Mouse (Mus musculus) erythroblast, embryonic 14.5 days (primary cell): ENCODE results near the gene Mamld1. TPM values are rescaled to one million over a fixed set of nuclear protein-coding genes. Genes with fewer than 3 reads are reported as not detected.

Experiments used
- H3K27me3 ChIP-seq: 2 replicates; pipeline ENCODE4 v1.6.1; 2012; ENCODE audit warnings: inconsistent platforms; ENCODE audit not compliant: control insufficient read depth
- H3K36me3 ChIP-seq: 2 replicates; pipeline ENCODE4 v1.6.1; 2012; ENCODE audit warnings: mild to moderate bottlenecking, inconsistent platforms; ENCODE audit not compliant: control insufficient read depth
- H3K4me1 ChIP-seq: 2 replicates; pipeline ENCODE4 v1.6.1; 2012; ENCODE audit warnings: inconsistent platforms; ENCODE audit not compliant: control insufficient read depth
- H3K4me3 ChIP-seq: replicated peaks from 2 replicates; pipeline ENCODE3; 2012; ENCODE audit warnings: moderate library complexity, mild to moderate bottlenecking, inconsistent platforms
- H3K9me3 ChIP-seq: 2 replicates; pipeline ENCODE4 v1.6.1; 2012; ENCODE audit warnings: low read length, inconsistent platforms, mixed read lengths; ENCODE audit not compliant: control insufficient read depth
- GATA1 ChIP-seq: IDR thresholded peaks from 2 replicates; pipeline ENCODE4 v1.6.1; 2012; ENCODE audit warnings: low read length, inconsistent platforms, mixed read lengths
- TAL1 ChIP-seq: IDR thresholded peaks from 3 replicates; pipeline ENCODE4 v1.6.1; 2012; ENCODE audit warnings: low read length, inconsistent platforms, mixed read lengths
- polyA plus RNA-seq: library from polyadenylated mRNA; stranded (reverse); fragments of >175 nt; gene quantifications from 2 replicates; pipeline ENCODE4 v1.2.3, GENCODE M21; 2012

Gene Mamld1
- polyA plus RNA-seq, 1 experiment = not detected

GRCm38 (mm10) chrX:71056968-71057367, 6.9 kb downstream of the Mamld1 start:
- peaks cover 10% of the 10 kb centered on the region for H3K27me3 ChIP-seq
- TF ChIP-seq GATA1 = no peak
- TF ChIP-seq TAL1 = no peak
- H3K36me3 ChIP-seq = no peaks in the 10 kb centered on the region
- no peak overlapping the region for H3K4me3 ChIP-seq
- H3K9me3 ChIP-seq = 0 out of 2 replicates have a peak, but pooled peaks cover 2% of the 10 kb centered on the region
- H3K4me1 ChIP-seq = no peaks in the 10 kb centered on the region

DNA sequence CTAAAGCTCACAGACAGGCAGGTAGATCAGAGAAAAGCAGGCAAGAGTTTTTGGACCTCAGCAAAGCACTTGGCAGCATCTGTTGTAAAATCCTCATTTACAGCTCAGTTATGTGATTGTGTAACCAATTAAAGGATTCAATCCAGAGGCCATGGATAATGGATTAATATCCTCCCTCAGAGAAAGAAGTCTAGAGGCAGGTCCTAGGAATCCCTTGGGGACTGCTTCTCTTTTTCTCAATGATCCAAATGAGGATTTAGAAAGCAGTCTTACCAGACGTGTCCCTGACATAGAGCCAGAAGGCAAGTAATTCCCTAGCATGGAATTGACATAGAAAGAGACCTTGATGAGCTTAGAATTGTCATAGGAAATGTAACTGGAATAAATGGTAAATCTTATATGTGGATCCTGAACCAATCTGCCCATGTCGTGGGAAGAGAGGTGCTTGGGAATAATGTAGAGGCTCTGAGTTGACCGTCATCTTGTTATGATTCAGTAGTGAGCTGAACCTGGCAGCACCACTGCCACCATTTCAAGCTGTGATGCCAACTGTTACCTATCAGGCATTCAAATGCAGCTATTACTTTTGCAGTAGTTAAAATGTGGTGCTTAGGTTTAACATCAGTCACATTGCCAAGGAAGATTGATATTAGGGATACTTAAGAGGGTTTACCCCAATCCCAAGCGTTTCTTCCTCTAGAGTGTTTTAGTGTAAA, 35.2 kb downstream of the Mamld1 start:
- no peaks in the 10 kb centered on the region for H3K4me1 ChIP-seq
- TF ChIP-seq GATA1 = no peak
- no peak for TF ChIP-seq TAL1
- no peaks in the 10 kb centered on the region for H3K9me3 ChIP-seq
- no peaks in the 10 kb centered on the region for H3K36me3 ChIP-seq
- no peak overlapping the region for H3K4me3 ChIP-seq
- H3K27me3 ChIP-seq = no peaks in the 10 kb centered on the region

GRCm38 (mm10) chrX:71087370-71088079, 37.5 kb downstream of the Mamld1 start:
- H3K4me1 ChIP-seq = no peaks in the 10 kb centered on the region
- TF ChIP-seq TAL1 (no peak), GATA1 (no peak)
- H3K27me3 ChIP-seq = no peaks in the 10 kb centered on the region
- H3K36me3 ChIP-seq = no peaks in the 10 kb centered on the region
- H3K9me3 ChIP-seq = no peaks in the 10 kb centered on the region
- no peak overlapping the region for H3K4me3 ChIP-seq

GRCm38 (mm10) chrX:71088080-71088414, 38.0 kb downstream of the Mamld1 start:
- Histone ChIP-seq H3K4me1 (no peaks in the 10 kb centered on the region), H3K27me3 (no peaks in the 10 kb centered on the region), H3K9me3 (no peaks in the 10 kb centered on the region), H3K36me3 (no peaks in the 10 kb centered on the region), H3K4me3 (no peak overlapping the region)
- TF ChIP-seq TAL1 = no peak
- TF ChIP-seq GATA1 = no peak

- H3K36me3 ChIP-seq = no peaks in the 10 kb centered on the region
- no peak overlapping the region for H3K4me3 ChIP-seq
- TF ChIP-seq TAL1 (no peak), GATA1 (no peak)
- no peaks in the 10 kb centered on the region for H3K9me3 ChIP-seq
- H3K4me1 ChIP-seq = no peaks in the 10 kb centered on the region
- H3K27me3 ChIP-seq = no peaks in the 10 kb centered on the region
These were observed 55.8 kb downstream of the Mamld1 start for GRCm38 (mm10) chrX:71105820-71106219.

DNA sequence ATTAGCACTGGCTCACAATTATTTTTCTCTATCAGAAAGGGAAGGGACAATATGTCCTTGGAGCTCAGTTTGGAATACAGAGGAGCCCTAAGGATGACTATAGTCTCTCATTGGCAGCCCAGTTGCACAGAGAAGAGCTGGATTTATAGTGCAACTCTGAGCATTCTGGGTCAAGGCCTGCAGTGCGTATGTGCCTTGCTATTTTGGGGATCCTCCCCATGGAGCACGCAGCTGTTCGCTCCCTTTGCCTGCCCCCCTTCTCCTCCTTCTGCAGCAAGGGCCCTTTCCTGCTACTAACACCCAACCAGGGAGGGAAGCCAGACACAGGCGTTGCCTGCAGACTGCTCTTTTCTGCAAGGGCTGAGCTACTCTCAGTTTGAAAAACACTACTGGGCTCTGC, 56.3 kb downstream of the Mamld1 start:
- no peak overlapping the region for H3K4me3 ChIP-seq
- H3K4me1 ChIP-seq = no peaks in the 10 kb centered on the region
- H3K9me3 ChIP-seq = no peaks in the 10 kb centered on the region
- no peak for TF ChIP-seq GATA1
- TF ChIP-seq TAL1 = no peak
- no peaks in the 10 kb centered on the region for H3K36me3 ChIP-seq
- no peaks in the 10 kb centered on the region for H3K27me3 ChIP-seq

DNA sequence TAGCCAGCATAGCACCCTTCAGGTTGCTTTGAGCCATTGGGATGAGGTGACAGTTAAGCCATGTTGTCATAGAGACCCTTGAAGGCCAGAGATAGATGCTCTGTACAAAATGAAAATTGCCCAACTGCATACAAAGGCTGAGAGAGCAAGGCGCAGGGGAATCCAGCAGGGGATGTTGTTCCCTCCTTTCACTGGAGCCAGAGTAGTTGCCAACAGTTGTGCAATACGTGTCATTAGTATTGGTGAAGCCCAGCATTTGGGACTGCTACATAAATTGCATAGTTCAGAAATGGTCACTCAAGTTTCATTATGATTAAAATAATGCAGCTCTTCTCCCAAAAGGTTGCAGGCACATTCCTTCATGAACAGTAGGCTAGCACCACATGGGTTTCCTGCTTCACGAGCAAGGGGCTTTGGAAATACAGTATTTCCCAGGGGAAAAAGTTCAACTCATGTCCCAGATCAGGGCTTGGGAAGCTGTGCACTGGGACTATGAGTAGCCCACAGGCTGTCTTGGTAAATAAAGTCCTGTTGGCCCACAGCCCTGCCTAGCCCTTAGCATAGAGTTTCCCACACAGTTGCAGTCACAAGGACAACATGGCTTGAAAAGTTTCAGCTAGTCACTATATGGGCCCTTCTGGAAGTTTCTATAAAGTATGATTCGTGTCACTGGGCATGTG, 58.1 kb downstream of the Mamld1 start:
- Histone ChIP-seq H3K4me3 (no peak overlapping the region), H3K27me3 (no peaks in the 10 kb centered on the region), H3K36me3 (no peaks in the 10 kb centered on the region), H3K4me1 (no peaks in the 10 kb centered on the region), H3K9me3 (no peaks in the 10 kb centered on the region)
- no peak for TF ChIP-seq GATA1
- no peak for TF ChIP-seq TAL1

GRCm38 (mm10) chrX:71110333-71110732, 60.3 kb downstream of the Mamld1 start:
- H3K27me3 ChIP-seq = no peaks in the 10 kb centered on the region
- no peaks in the 10 kb centered on the region for H3K9me3 ChIP-seq
- no peaks in the 10 kb centered on the region for H3K36me3 ChIP-seq
- H3K4me1 ChIP-seq = no peaks in the 10 kb centered on the region
- H3K4me3 ChIP-seq = no peak overlapping the region
- no peak for TF ChIP-seq GATA1
- no peak for TF ChIP-seq TAL1
